Mouse (Mus musculus) right cerebral cortex, postnatal 36 days (tissue): Measurements from ENCODE around the gene Atp1a4.
A peak's percentile ranks its signal among the peaks of the same experiment; 100 is the strongest.
"Not testable (repeated sequence)": the region's sequence is repeated elsewhere in the genome, so short reads cannot be mapped to it uniquely, and the experiment has no call there.

ENCODE experiments used
- DNase-seq, 2 experiments: peaks; one replicate each; pipeline ENCODE4 v3.0.0; 2022; ENCODE audit warnings: low spot score in 2 of 2, mixed read lengths in 1 of 2

Gene Atp1a4

DNA sequence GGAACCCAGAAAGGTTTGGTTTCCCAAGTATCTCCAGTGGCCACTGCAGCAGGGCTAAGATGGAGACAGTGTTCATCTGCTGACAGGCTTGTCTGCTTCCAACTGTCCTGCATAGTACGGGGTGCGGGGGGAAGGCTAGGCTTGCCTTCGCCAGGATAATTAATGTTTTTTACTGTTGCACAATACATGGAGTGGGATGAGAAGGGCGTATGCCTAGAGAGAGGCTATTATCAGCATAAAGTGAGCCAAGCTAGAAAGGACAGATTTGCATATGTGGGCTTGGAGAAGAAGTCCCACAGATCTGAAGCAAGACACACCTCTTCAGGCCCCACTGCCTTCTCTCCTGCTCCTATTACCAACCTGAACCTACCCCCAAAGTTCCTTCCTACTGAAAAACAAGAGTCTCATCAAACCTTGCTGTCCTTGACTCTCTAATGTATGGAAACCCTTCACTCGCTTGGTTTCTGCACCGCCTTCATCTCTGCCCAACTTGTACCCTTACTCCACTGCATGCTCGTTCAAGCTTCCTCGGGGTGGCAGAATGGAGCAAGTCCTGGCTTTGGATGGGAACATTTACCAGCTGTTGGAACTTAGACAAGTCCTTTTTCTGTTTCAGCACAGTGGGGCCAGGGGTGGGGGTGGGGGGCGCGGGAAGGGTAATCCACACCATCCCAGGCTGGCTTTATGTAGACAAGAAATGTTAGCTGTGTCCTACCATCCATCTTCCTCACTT, 23.5 kb upstream of the Atp1a4 start:
- peak in 1 of 2 experiments; percentile 64 for DNase-seq

DNA sequence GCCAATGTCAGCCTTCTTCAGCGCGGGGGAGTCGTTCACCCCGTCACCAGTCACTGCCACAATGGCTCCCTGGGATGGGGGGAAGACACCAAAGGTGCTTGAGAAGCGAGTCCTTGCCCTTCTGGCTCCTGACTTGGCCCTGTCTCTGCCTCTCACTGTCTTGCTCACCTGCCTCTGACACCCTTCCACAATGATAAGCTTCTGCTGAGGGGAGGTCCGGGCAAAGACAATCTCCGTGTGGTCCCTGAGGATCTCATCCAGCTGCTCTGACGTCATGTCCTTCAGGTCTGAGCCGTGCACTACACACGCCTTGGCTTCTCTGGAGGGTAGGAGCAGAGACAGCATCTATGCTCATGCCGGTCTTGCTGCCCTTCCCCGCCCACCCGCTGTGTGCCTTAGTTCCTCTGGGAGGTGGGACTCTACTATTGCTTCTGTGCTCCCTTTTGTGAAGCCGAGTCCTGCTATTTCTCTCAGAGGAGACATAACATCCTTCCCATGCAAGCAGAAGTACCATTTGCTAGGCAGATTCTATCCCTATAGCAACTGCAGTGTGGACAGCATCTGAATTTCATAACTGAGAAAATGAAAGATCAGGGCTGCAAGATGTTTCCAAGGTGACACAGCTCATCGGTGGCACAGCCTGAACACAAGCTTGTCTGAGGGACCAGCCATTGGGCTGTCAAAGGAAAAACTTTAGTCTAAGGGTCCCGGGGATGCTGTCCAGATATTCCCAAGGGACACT, 21.7 kb upstream of the Atp1a4 start:
- DNase-seq = no peak

DNA sequence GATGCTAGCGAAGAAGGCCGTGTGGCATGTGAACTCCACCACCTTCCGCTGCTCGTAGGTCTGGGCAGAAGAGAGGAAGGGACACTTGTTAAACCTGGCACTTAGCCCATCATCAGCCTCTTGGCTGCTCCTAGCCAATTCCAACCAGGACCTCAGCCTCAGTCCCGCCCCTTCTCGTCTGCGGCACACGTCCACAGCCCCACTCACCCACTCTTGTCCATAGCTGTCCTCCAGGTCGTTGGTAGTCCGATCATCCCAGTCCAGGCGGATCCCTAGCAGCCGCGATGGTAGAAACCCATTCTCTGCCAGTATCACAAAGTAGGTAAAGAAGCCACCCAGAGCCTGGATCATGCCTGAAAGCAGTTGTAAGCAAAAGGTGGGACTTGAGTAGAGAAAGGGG, 20.1 kb upstream of the Atp1a4 start:
- DNase-seq = no peak

DNA sequence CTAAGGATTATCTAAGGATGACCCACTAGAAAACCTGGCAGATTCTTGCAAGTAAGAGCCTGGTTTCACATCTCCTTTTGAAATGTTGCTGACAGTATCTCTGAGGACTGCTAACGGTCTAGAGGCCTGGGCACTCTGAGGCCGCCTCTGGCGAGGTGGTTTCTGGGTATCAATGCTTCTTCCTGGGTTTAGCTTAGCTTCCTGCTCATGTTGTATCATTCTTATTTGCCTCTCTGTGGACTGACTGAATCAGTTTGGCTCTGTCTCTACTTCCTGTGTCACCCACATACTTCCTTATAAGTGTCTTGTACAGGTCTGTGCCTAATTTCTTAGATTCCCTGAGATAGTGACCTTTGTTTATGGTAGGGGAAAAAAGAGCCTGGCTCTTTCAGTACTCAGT, 19.0 kb upstream of the Atp1a4 start:
- DNase-seq = no peak

DNA sequence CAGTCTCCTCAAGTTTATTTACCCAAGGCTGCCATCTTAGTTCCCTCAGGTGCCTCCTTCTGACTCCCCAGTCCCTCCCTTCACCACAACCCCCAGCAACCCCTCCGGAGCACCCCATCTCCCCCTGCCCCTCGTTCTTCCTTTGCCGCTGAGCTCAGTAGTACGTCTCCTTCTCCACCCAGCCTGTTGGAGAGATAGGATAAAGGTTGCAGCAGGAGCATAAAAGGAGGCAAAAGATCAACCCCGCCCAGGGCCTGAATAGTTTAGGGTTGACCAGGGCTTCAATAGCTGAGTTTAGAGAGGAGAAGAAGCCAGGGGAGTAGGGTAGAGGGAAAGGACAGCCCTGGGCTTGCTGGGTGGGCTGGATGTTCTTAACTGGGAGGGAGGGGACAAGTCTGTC, 16.3 kb upstream of the Atp1a4 start:
- DNase-seq = no peak

DNA sequence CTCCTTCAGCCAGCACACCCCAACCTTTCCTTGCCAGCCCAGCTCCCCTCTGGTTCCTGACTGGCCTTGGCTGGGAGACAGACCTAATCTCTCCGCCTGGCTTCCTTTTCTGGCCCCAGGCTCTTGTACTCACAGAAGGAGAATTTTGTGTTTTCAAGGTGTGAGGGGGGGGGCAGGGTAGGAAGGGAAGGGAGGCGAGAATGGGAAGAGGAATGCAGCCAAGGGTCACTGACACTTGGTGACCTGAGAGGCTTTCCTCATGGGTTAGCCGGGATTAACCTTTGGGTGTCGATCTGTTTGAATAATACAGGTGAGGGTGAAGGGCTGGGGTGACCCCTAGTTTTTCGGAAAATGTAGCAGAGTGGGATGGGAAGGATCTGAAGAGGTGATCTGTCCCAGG, 15.9 kb upstream of the Atp1a4 start:
- no peak for DNase-seq

DNA sequence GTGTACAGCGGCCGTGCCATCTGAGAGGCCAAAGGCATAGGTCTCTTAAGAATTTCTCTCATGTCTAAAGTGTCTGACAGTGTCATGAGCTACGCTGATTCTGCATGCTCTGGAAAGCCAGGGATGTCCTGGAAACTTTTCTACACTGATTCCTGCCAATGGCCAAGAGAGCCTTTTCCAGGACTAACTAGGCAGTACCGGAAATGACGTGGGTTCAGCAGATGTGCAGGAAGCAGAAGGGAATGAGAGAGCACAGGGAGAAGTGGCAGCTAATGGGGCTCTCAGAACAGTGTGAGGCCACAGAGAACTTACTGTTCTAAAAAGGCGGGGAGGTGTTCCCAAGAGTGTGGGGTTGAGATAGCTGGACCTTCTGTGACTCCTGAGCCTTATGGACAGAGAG, 15.2 kb upstream of the Atp1a4 start:
- DNase-seq = no peak

DNA sequence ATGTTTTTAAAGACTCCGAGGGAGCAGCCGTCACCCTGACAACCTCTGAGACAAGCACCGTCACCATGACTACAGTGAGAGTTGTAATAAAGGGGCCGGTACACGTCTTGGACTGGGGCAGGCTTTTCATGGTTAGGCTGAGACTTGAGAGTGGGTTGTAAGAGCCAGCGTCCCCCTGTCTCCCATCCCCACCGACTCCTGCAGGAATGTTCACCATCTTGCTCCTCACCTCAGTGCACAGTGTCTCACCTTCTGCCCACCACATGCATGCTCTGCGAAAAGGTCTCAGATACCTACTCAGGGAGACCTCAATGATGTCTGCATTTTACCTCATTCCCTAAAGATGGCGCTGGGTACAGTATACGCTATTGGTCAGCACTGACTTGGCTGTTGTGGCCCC, 13.6 kb upstream of the Atp1a4 start:
- no peak for DNase-seq

DNA sequence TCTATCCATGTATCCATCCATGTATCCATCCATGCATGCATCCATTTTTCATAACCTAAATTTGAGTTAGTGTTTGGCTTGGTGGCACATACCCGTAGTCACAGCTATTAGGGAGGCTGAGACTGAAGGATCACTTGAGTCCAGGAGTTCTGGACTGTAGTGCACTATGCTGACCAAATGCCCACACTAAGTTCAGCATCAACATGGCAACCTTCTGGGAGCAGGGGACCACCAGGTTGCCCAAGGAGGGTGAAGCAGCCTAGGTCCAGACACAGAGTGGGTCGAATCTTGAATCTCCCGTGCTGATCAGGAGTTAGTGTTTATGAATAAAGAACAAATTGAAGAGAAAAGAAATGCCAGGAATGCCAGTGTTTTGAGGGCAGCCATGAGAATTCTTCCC, 13.0 kb upstream of the Atp1a4 start:
- no peak for DNase-seq

DNA sequence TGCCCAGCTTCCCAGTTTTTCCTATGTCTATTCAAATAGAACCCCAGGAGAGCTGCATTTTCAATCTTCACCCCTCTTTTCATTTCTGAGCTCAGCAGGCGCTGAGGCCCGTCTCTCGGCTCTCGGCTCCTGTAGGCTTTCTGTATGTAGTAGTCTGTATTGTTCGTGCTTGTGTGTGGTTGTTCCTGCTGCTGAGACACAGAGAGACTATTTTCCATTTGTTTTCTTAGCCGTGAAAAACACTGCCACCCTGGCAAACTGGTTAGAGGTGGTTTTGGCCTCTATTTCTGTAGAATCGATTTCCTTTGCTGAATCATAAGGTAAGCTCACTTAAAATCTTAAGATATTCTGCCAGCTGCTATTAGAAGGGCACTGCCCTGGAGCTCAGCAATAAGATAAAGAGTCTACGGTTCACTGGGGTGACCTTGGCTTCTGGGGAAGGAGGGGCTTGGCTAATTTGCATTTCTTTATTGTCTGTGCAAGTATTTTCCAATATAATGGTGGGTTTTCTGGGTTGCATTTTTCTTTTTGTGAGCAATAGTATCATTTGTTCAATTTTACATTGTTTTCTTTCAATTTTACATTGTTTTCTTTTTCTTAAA, 3.4 kb upstream of the Atp1a4 start, which contains the start of gene Igsf8:
Gene Igsf8 (plus strand): TSS at position 165 of the 602 bp plus-strand sequence.
- DNase-seq = no peak

DNA sequence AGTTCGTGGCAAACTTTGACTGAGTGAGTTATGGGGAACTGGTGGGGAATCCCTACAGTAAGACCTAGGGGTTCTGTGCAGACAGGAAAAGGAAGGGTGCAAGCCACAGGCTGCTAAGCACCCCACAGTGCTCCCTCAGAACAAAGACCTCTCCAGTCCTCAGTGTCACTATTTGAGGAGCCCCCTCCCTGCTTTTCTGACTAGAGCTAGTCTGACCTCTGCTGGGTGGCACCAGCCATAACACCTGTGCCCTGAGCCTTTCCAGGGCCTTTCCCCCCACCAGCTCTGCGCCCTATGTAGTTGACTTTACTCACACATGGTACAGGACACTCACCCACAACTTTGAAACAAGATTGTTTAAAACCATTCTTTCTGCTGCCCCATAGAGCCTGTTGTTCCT, 10.5 kb downstream of the Atp1a4 start:
- DNase-seq = no peak

DNA sequence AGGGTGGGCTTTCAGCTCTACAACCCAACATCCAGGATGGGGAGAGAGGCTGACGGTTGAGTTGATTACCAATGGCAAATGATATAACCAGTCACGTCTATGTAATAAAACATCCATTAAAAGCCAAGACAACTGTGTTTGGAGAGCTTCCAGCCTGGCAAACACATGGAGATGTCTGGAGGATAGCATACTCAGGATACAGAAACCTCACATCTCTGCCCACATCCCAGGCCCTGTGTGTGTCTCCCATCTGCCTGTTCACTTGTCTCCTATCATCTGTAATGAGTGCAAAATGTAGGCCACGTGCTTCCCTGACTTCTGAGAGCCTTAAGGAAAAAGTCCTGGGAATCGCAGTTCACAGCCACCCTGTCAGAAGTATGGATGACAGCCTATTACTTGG, 11.0 kb downstream of the Atp1a4 start:
- DNase-seq = peak in 1 of 2 experiments; percentile 16

DNA sequence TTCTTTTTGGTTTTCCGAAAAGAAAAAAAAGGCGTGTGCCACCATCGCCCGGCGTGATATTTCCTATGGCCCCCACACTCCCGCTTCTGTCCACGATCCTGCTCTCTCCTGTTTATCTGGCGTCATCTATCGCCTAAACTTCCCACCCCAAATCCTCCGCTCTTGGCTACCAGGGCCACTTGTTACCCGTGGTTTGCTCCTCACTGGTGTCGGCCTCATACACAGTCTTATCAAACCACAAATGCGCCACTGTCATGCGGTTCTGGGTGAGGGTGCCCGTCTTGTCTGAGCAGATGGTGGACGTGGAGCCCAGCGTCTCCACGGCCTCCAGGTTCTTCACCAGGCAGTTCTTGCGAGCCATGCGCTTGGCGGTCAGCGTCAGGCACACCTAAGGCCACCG, 13.6 kb downstream of the Atp1a4 start:
- not testable (repeated sequence) for DNase-seq

DNA sequence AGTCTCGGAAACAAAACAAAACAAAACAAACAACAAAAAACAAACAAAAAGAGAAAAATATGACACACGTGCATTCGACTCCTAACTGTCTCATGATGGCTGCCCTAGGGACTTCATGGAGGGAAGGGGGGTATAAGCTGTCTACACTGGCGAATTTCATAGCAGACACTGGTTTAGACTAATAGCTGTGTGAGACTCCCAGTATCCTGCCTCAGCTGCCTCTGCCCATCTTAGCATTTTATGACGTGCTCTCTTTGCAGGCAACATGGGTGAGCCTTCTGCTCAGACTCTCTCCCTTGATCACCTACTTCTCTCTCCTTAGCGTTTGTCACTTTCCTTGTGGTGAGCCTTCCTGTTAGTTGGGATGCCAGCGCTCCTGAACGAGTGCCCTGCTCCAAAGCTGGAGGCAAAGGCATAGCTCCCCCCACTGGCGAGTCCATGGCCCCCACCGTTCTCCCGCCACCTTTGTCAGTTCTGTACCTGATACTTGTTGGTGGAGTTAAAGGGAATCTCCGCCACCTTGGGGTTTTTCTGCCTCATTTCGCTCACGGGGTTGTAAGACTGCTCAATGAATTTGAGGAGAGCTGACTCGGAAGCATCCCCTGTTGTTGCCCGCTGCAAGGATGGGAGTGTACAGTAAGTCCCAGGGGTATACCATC, 14.5 kb downstream of the Atp1a4 start:
- no peak for DNase-seq

DNA sequence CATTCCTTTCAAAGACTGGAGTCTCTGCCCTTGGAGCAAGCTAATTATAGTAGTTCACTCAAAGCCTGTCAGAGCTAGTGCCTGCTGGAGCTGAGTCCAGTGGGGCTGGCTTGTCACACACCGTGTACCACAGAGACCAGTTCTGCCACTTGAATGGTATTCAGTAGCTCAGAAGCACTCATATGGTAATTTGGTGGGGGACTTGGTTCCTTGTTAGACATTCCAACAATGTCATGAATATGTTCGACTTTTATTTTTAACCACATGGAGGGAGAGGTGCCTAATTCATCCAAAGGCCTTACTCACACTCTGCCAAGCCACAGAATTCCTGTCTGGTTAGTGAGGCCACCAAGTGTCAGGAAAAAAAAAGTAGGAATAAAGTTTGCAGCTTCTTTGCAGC, 15.8 kb downstream of the Atp1a4 start:
- DNase-seq = no peak

DNA sequence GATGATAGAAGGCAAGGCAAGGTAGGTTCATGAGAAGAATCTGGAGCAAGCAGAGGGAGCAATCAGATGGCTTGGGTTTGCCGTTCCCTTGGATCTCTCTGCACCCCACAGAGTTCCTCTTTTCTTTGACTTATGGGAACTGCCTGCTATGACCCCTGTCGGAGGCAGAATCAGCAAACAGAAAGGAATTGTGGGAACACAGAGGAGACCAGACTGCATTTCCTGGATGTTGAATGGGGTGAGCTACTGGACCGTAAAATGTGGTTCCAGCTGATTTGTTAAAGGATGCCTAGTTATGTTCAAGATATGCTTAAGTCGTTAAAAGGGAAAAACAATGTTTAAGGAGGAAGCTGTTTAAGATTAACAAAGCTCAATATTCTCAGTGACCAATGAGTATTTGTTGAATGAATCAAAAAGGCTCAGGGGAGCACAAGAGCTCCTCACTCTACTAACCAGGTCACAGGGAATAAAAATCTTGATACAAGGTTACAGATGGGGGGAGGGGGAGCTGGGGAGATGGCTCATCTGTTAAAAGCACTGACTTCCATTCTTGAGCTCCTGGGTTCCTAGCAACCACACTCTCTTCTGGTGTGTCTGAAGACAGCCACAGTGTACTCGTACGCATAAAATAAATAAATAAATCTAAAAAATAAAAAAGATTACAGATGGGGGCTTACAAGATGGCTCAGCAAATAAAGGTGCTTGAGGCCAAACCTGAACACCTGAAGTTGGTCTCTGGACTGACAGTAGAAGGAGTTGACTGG, 17.1 kb downstream of the Atp1a4 start:
- no peak for DNase-seq

DNA sequence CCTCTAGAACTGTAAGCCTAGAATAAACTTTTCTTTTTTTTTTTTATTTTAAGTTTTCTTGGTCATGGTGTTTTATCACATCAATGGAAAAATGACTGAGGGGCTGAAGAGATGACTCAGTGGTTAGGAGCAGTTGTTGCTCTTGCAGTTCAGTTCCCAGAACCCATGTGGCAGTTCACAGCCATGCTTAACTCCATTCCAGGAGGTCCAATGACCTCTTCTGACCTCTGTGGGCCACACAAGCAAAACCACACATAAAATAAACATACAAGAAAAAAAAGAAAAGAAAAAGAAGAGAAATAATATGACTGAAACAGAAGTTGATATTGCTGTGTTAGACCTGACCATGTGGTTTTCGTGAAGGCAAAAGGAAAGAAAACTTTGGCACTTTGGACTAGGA, 29.0 kb downstream of the Atp1a4 start:
- no peak for DNase-seq

DNA sequence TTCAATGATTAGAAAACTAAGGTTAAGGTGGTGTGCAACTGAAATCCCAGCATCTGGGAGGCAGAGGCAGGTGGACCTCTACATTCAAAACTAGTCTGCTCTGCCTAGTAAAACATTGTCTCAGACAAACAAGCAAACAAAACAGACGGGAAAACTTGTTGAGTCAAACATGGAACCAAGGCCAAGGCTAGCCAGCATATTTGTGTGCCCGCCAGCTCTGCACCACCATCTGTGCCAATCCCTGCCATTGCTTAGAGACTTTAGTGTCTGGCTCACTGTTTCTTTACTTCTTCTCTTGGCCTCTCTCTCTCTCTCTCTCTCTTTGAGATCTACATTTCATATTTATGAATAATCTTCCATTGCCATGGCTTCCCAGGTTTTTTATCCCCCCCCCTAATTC, 30.0 kb downstream of the Atp1a4 start:
- DNase-seq = no peak

DNA sequence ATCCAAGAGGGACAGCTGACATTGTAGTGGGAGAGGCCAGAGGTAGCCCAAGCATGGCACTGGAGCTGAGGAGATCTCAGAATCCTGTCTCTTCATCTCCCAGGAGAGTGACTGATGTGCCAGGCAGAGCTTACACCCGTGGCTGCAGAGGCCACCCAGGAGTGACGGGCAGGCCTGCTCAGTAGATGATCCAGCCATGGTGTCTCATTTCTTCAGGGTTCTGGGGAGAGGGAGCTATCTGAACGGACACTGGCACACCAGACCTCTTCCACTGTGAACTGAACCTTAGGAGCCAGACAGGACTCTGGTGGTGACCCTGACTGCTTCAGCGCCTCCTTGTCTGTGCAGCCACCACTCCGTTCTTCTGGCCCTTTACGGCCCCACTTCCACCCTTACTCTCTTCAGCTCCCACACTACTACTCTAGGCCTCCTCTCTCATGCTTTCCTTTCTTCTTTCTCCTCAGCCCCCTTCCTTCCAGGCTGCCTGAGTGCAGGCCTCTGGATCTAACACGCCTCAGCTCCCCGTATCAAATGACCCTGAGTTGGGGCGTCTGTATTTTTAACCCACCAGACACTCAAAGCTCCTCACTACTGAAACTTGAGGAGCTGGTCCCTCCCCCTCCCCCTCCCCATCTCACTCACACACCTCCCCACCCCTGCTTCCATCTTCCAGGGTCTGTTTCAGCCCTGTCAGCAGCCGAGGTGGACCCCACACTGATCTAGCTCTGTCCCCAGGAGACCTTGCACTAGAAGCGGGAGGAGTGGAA, 36.7 kb downstream of the Atp1a4 start:
- DNase-seq = no peak

DNA sequence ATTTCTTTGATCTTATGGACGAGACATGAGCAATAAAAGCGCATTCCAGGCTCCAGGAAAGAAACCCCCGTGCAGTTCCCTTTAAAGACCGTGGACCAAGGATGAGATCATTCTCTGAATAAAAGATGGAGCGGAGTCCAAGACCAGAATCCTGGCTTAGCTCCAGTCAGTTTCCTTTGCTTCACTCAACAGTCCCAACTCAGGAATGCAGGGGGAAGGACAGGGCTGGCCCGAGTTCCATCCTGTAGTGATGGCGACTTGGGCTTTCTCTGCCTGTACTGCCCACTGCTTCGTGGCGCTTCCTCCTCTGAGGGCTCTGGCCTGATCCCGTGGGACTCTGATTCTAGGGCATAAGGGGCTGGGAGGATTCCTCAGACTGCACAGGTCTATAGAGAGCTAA, 37.8 kb downstream of the Atp1a4 start:
- DNase-seq = no peak
